ENCODE assay signal across 18 mouse cellular contexts in genomic region chr1:118873559-118873958, GRCm38 (mm10).
DNase-seq lines count a peak whose midpoint lies in the region; ATAC-seq lines count a peak whose summit lies in the region.
"Had no signal": no experiment of that assay in that cellular context is flagged by ENCODE, and none has a peak within 500 bp of the region (broad histone marks: within the 10 kb centered on the region; RNA-seq: fewer than 3 reads in every experiment).

No protein-coding gene starts in this region.

- H3K9ac ChIP-seq in neural tube, embryonic 12.5 days = no peak overlapping the region
- H3K9ac ChIP-seq in neural tube, embryonic 15.5 days (replicated peaks) = no peak overlapping the region
- H3K9ac ChIP-seq: heart, embryonic 13.5 days; hindbrain, embryonic 13.5 days had no signal

- WGBS in neural tube, embryonic 12.5 days = 81% methylated on average over 7 of the region's 7 CpGs
- 74% methylated on average over 7 of the region's 7 CpGs for WGBS in neural tube, embryonic 15.5 days

- H3K4me1 ChIP-seq in neural tube, embryonic 12.5 days = no peaks in the 10 kb centered on the region
- no peaks in the 10 kb centered on the region for H3K4me1 ChIP-seq in neural tube, embryonic 15.5 days
- H3K4me1 ChIP-seq: hindbrain, embryonic 13.5 days had no signal

- peaks cover 14% of the 10 kb centered on the region; the same call in 1 of the 2 replicates for H3K36me3 ChIP-seq in neural tube, embryonic 12.5 days
- no peaks in the 10 kb centered on the region for H3K36me3 ChIP-seq in neural tube, embryonic 15.5 days
- H3K36me3 ChIP-seq: hindbrain, embryonic 13.5 days had no signal

- peak; percentile 92 for DNase-seq in heart, adult 11 months
- no peak for DNase-seq in heart, adult 8-10 months (ENCODE audit: low spot score)
- DNase-seq in fibroblast of lung, adult 2 months (ENCODE audit: low read depth) = peak; percentile 36
- peak; percentile 48 for DNase-seq in urinary bladder, postnatal 36 days (ENCODE audit: low spot score in 2 of 2)
- DNase-seq in frontal cortex, adult 2 months (ENCODE audit: extremely low spot score in 1 of 2, low spot score in 1 of 2) = no peak
- no peak for DNase-seq in natural killer cell, adult 2 months (ENCODE audit: low spot score in 2 of 2)
- DNase-seq: kidney, adult 18-20 months; lung, postnatal 10 days; thymus, postnatal 14 days had no signal

- peak; percentile 33; the same call in 1 of the 2 replicates for ATAC-seq in neural tube, embryonic 12.5 days (ENCODE audit: low FRiP score, low read depth)
- ATAC-seq in neural tube, embryonic 15.5 days (ENCODE audit: low FRiP score) = no peak
- ATAC-seq: activated CD4-positive, CD25-positive, alpha-beta regulatory T cell, adult 4 months had no signal

- H3K4me3 ChIP-seq in neural tube, embryonic 12.5 days = no peak overlapping the region
- H3K4me3 ChIP-seq in neural tube, embryonic 15.5 days (replicated peaks) = no peak overlapping the region
- H3K4me3 ChIP-seq: erythroblast, embryonic 14.5 days; heart, embryonic 13.5 days; hindbrain, embryonic 13.5 days; left cerebral cortex, adult 2 months; midbrain, embryonic 10.5 days had no signal

- H3K27me3 ChIP-seq in neural tube, embryonic 12.5 days (replicated peaks) = no peaks in the 10 kb centered on the region
- H3K27me3 ChIP-seq in neural tube, embryonic 15.5 days (replicated peaks) = no peaks in the 10 kb centered on the region
- H3K27me3 ChIP-seq: hindbrain, embryonic 13.5 days had no signal

- H3K27ac ChIP-seq in neural tube, embryonic 12.5 days = no peak overlapping the region
- H3K27ac ChIP-seq in neural tube, embryonic 15.5 days (replicated peaks) = no peak overlapping the region
- H3K27ac ChIP-seq: heart, embryonic 13.5 days; hindbrain, embryonic 13.5 days; left cerebral cortex, adult 2 months; midbrain, embryonic 10.5 days had no signal

- no peaks in the 10 kb centered on the region for H3K9me3 ChIP-seq in neural tube, embryonic 12.5 days
- no peaks in the 10 kb centered on the region for H3K9me3 ChIP-seq in neural tube, embryonic 15.5 days (replicated peaks)
- H3K9me3 ChIP-seq: heart, embryonic 13.5 days; hindbrain, embryonic 13.5 days; midbrain, embryonic 10.5 days had no signal

- no peak overlapping the region for H3K4me2 ChIP-seq in neural tube, embryonic 12.5 days (replicated peaks)
- H3K4me2 ChIP-seq in neural tube, embryonic 15.5 days = no peak overlapping the region
- H3K4me2 ChIP-seq: heart, embryonic 13.5 days; hindbrain, embryonic 13.5 days; liver, embryonic 11.5 days had no signal

Comparison
In these comparisons a context has a peak if more than half of its experiments do, and no peak if none do; other contexts are left out.
1. DNase-seq: peak in heart, adult 11 months (single experiment), fibroblast of lung, adult 2 months (single experiment) and urinary bladder, postnatal 36 days (2 of 2); none in heart, adult 8-10 months (single experiment), frontal cortex, adult 2 months (0 of 2) and natural killer cell, adult 2 months (0 of 2).